Mouse (Mus musculus): ENCODE results near the gene Slc25a48. TPM values are rescaled to one million over a fixed set of nuclear protein-coding genes. Genes with fewer than 3 reads are reported as not detected.

Gene Slc25a48
- polyA plus RNA-seq, 1 experiment from 2014 or later = 0.08 TPM

- ATAC-seq (replicated peaks; ENCODE audit: insufficient number of reproducible peaks, low FRiP score, low TSS enrichment, low read depth) (no peak), DNase-seq (ENCODE audit: low spot score) (no peak)
- no peaks in the 10 kb centered on the region for H3K9me3 ChIP-seq (replicated peaks; ENCODE audit: control insufficient read depth, low read length)
- 89% methylated on average over 4 of the region's 4 CpGs for WGBS
- H3K36me3 ChIP-seq (replicated peaks; ENCODE audit: control insufficient read depth, insufficient read depth, low read depth, low read length) = no peaks in the 10 kb centered on the region
- H3K27ac ChIP-seq (replicated peaks; ENCODE audit: low read depth, low read length) = no peak overlapping the region
- no peak overlapping the region for H3K4me2 ChIP-seq (ENCODE audit: low read depth, low read length)
- no peaks in the 10 kb centered on the region for H3K4me1 ChIP-seq (ENCODE audit: control insufficient read depth, insufficient read depth, low read length)
- H3K9ac ChIP-seq (replicated peaks; ENCODE audit: low read length) = no peak overlapping the region
- no peaks in the 10 kb centered on the region for H3K27me3 ChIP-seq (ENCODE audit: control insufficient read depth, insufficient read depth, low read length)
- no peak overlapping the region for H3K4me3 ChIP-seq (ENCODE audit: low read depth, low read length)
Observed at GRCm38 (mm10) chr13:56462791-56463190, 24.6 kb downstream of the Slc25a48 start.

- Histone ChIP-seq H3K27ac (replicated peaks; ENCODE audit: low read depth, low read length) (no peak overlapping the region), H3K9me3 (replicated peaks; ENCODE audit: control insufficient read depth, low read length) (no peaks in the 10 kb centered on the region), H3K27me3 (ENCODE audit: control insufficient read depth, insufficient read depth, low read length) (no peaks in the 10 kb centered on the region), H3K4me1 (ENCODE audit: control insufficient read depth, insufficient read depth, low read length) (no peaks in the 10 kb centered on the region), H3K4me2 (ENCODE audit: low read depth, low read length) (no peak overlapping the region), H3K36me3 (replicated peaks; ENCODE audit: control insufficient read depth, insufficient read depth, low read depth, low read length) (no peaks in the 10 kb centered on the region), H3K9ac (replicated peaks; ENCODE audit: low read length) (no peak overlapping the region), H3K4me3 (ENCODE audit: low read depth, low read length) (no peak overlapping the region)
- 93% methylated on average over 7 of the region's 7 CpGs for WGBS
- DNase-seq (ENCODE audit: low spot score) (no peak), ATAC-seq (replicated peaks; ENCODE audit: insufficient number of reproducible peaks, low FRiP score, low TSS enrichment, low read depth) (no peak)
Observed at GRCm38 (mm10) chr13:56463261-56463660, 25.1 kb downstream of the Slc25a48 start.

- Histone ChIP-seq H3K4me1 (ENCODE audit: control insufficient read depth, insufficient read depth, low read length) (no peaks in the 10 kb centered on the region), H3K4me3 (ENCODE audit: low read depth, low read length) (no peak overlapping the region), H3K9ac (replicated peaks; ENCODE audit: low read length) (no peak overlapping the region), H3K27ac (replicated peaks; ENCODE audit: low read depth, low read length) (no peak overlapping the region), H3K9me3 (replicated peaks; ENCODE audit: control insufficient read depth, low read length) (no peaks in the 10 kb centered on the region), H3K4me2 (ENCODE audit: low read depth, low read length) (no peak overlapping the region), H3K27me3 (ENCODE audit: control insufficient read depth, insufficient read depth, low read length) (no peaks in the 10 kb centered on the region), H3K36me3 (replicated peaks; ENCODE audit: control insufficient read depth, insufficient read depth, low read depth, low read length) (no peaks in the 10 kb centered on the region)
- DNase-seq (ENCODE audit: low spot score) = no peak
- ATAC-seq (replicated peaks; ENCODE audit: insufficient number of reproducible peaks, low FRiP score, low TSS enrichment, low read depth) = no peak
- 86% methylated on average over 6 of the region's 6 CpGs for WGBS
Observed at GRCm38 (mm10) chr13:56463750-56464149, 25.6 kb downstream of the Slc25a48 start.

GRCm38 (mm10) chr13:56467786-56468185, 29.6 kb downstream of the Slc25a48 start:
- no peak overlapping the region for H3K4me3 ChIP-seq (ENCODE audit: low read depth, low read length)
- H3K9ac ChIP-seq (replicated peaks; ENCODE audit: low read length) = no peak overlapping the region
- no peak overlapping the region for H3K4me2 ChIP-seq (ENCODE audit: low read depth, low read length)
- H3K27me3 ChIP-seq (ENCODE audit: control insufficient read depth, insufficient read depth, low read length) = no peaks in the 10 kb centered on the region
- ATAC-seq (replicated peaks; ENCODE audit: insufficient number of reproducible peaks, low FRiP score, low TSS enrichment, low read depth) = no peak
- 90% methylated on average over 7 of the region's 7 CpGs for WGBS
- no peak overlapping the region for H3K27ac ChIP-seq (replicated peaks; ENCODE audit: low read depth, low read length)
- no peak for DNase-seq (ENCODE audit: low spot score)
- H3K36me3 ChIP-seq (replicated peaks; ENCODE audit: control insufficient read depth, insufficient read depth, low read depth, low read length) = no peaks in the 10 kb centered on the region
- no peaks in the 10 kb centered on the region for H3K4me1 ChIP-seq (ENCODE audit: control insufficient read depth, insufficient read depth, low read length)
- no peaks in the 10 kb centered on the region for H3K9me3 ChIP-seq (replicated peaks; ENCODE audit: control insufficient read depth, low read length)

- 93% methylated on average over 4 of the region's 4 CpGs for WGBS
- Histone ChIP-seq H3K4me3 (ENCODE audit: low read depth, low read length) (no peak overlapping the region), H3K27ac (replicated peaks; ENCODE audit: low read depth, low read length) (no peak overlapping the region), H3K4me2 (ENCODE audit: low read depth, low read length) (no peak overlapping the region), H3K36me3 (replicated peaks; ENCODE audit: control insufficient read depth, insufficient read depth, low read depth, low read length) (no peaks in the 10 kb centered on the region), H3K9me3 (replicated peaks; ENCODE audit: control insufficient read depth, low read length) (no peaks in the 10 kb centered on the region), H3K27me3 (ENCODE audit: control insufficient read depth, insufficient read depth, low read length) (no peaks in the 10 kb centered on the region), H3K9ac (replicated peaks; ENCODE audit: low read length) (no peak overlapping the region), H3K4me1 (ENCODE audit: control insufficient read depth, insufficient read depth, low read length) (no peaks in the 10 kb centered on the region)
- DNase-seq (ENCODE audit: low spot score) (no peak), ATAC-seq (replicated peaks; ENCODE audit: insufficient number of reproducible peaks, low FRiP score, low TSS enrichment, low read depth) (no peak)
Observed at GRCm38 (mm10) chr13:56468536-56468935, 30.4 kb downstream of the Slc25a48 start.

GRCm38 (mm10) chr13:56471211-56471610, 33.1 kb downstream of the Slc25a48 start:
- Histone ChIP-seq H3K4me3 (ENCODE audit: low read depth, low read length) (no peak overlapping the region), H3K27ac (replicated peaks; ENCODE audit: low read depth, low read length) (no peak overlapping the region), H3K27me3 (ENCODE audit: control insufficient read depth, insufficient read depth, low read length) (no peaks in the 10 kb centered on the region), H3K4me2 (ENCODE audit: low read depth, low read length) (no peak overlapping the region), H3K9ac (replicated peaks; ENCODE audit: low read length) (no peak overlapping the region), H3K4me1 (ENCODE audit: control insufficient read depth, insufficient read depth, low read length) (no peaks in the 10 kb centered on the region), H3K36me3 (replicated peaks; ENCODE audit: control insufficient read depth, insufficient read depth, low read depth, low read length) (no peaks in the 10 kb centered on the region), H3K9me3 (replicated peaks; ENCODE audit: control insufficient read depth, low read length) (no peaks in the 10 kb centered on the region)
- ATAC-seq (replicated peaks; ENCODE audit: insufficient number of reproducible peaks, low FRiP score, low TSS enrichment, low read depth) = no peak
- WGBS = 85% methylated on average over 6 of the region's 6 CpGs
- DNase-seq (ENCODE audit: low spot score) = no peak

- Histone ChIP-seq H3K4me2 (ENCODE audit: low read depth, low read length) (no peak overlapping the region), H3K36me3 (replicated peaks; ENCODE audit: control insufficient read depth, insufficient read depth, low read depth, low read length) (no peaks in the 10 kb centered on the region), H3K27ac (replicated peaks; ENCODE audit: low read depth, low read length) (no peak overlapping the region), H3K4me3 (ENCODE audit: low read depth, low read length) (no peak overlapping the region), H3K4me1 (ENCODE audit: control insufficient read depth, insufficient read depth, low read length) (no peaks in the 10 kb centered on the region), H3K9ac (replicated peaks; ENCODE audit: low read length) (no peak overlapping the region), H3K9me3 (replicated peaks; ENCODE audit: control insufficient read depth, low read length) (no peaks in the 10 kb centered on the region), H3K27me3 (ENCODE audit: control insufficient read depth, insufficient read depth, low read length) (no peaks in the 10 kb centered on the region)
- DNase-seq (ENCODE audit: low spot score) (no peak), ATAC-seq (replicated peaks; ENCODE audit: insufficient number of reproducible peaks, low FRiP score, low TSS enrichment, low read depth) (no peak)
- WGBS = 77% methylated on average over 9 of the region's 9 CpGs
Observed at GRCm38 (mm10) chr13:56471951-56472350, 33.8 kb downstream of the Slc25a48 start.

GRCm38 (mm10) chr13:56472661-56473060, 34.5 kb downstream of the Slc25a48 start:
- 87% methylated on average over 9 of the region's 9 CpGs for WGBS
- Histone ChIP-seq H3K27ac (replicated peaks; ENCODE audit: low read depth, low read length) (no peak overlapping the region), H3K36me3 (replicated peaks; ENCODE audit: control insufficient read depth, insufficient read depth, low read depth, low read length) (no peaks in the 10 kb centered on the region), H3K9me3 (replicated peaks; ENCODE audit: control insufficient read depth, low read length) (no peaks in the 10 kb centered on the region), H3K27me3 (ENCODE audit: control insufficient read depth, insufficient read depth, low read length) (no peaks in the 10 kb centered on the region), H3K4me1 (ENCODE audit: control insufficient read depth, insufficient read depth, low read length) (no peaks in the 10 kb centered on the region), H3K4me2 (ENCODE audit: low read depth, low read length) (no peak overlapping the region), H3K9ac (replicated peaks; ENCODE audit: low read length) (no peak overlapping the region), H3K4me3 (ENCODE audit: low read depth, low read length) (no peak overlapping the region)
- DNase-seq (ENCODE audit: low spot score) = no peak
- ATAC-seq (replicated peaks; ENCODE audit: insufficient number of reproducible peaks, low FRiP score, low TSS enrichment, low read depth) = no peak
